Mouse (Mus musculus) MEL (cell line): ENCODE data around the gene Magt1. TPM values are rescaled to one million over a fixed set of nuclear protein-coding genes. Genes with fewer than 3 reads are reported as not detected.
"Not testable (repeated sequence)": the region's sequence is repeated elsewhere in the genome, so short reads cannot be mapped to it uniquely, and the experiment has no call there.

Experiments
- DNase-seq: peaks from one replicate; pipeline ENCODE4 v3.0.0; 2011; ENCODE audit warnings: low read depth, low spot score
- H3K27ac ChIP-seq: 2 replicates; pipeline ENCODE4 v1.5.1; 2012; ENCODE audit warnings: low read depth, mild to moderate bottlenecking, control low read depth, low read length, moderate library complexity; ENCODE audit not compliant: control insufficient read depth
- H3K27me3 ChIP-seq, 2 experiments: fragments of 150-350 bp in 1 of 2; sonication (generic) in 1 of 2; 2 replicates each; pipeline ENCODE4 v1.6.1; 2012; ENCODE audit warnings: low read length in 2 of 2, mild to moderate bottlenecking in 2 of 2, improper control_type of control experiment in 1 of 2, moderate library complexity in 1 of 2; ENCODE audit not compliant: insufficient read depth in 2 of 2, control insufficient read depth in 1 of 2
- H3K36me3 ChIP-seq, 2 experiments: 2 replicates each; pipeline ENCODE4 v1.6.1; 2012 to 2014; ENCODE audit warnings: low read length in 2 of 2, improper control_type of control experiment in 1 of 2, inconsistent platforms in 1 of 2, mild to moderate bottlenecking in 1 of 2; ENCODE audit not compliant: insufficient read depth in 2 of 2, control insufficient read depth in 1 of 2
- H3K4me1 ChIP-seq, 2 experiments: fragments of 150-350 bp in 1 of 2; sonication (generic) in 1 of 2; 2 replicates each; pipeline ENCODE4 v1.6.1; 2012; ENCODE audit warnings: low read length in 2 of 2, improper control_type of control experiment in 1 of 2, mild to moderate bottlenecking in 1 of 2; ENCODE audit not compliant: insufficient read depth in 2 of 2, control insufficient read depth in 1 of 2
- H3K4me3 ChIP-seq, 2 experiments: fragments of 150-350 bp in 1 of 2; sonication (generic) in 1 of 2; 2 replicates each; pipeline ENCODE4 v1.5.1; 2012; ENCODE audit warnings: low read depth in 2 of 2, low read length in 2 of 2, mild to moderate bottlenecking in 2 of 2, moderate library complexity in 2 of 2, control low read depth in 1 of 2, improper control_type of control experiment in 1 of 2; ENCODE audit not compliant: control insufficient read depth in 1 of 2, insufficient read depth in 1 of 2
- H3K79me2 ChIP-seq: 2 replicates; pipeline ENCODE4 v1.6.1; 2012; ENCODE audit warnings: mild to moderate bottlenecking, low read length, moderate library complexity; ENCODE audit not compliant: control insufficient read depth, poor library complexity, insufficient read depth
- H3K9ac ChIP-seq: 2 replicates; pipeline ENCODE4 v1.6.1; 2012; ENCODE audit warnings: low read depth, mild to moderate bottlenecking, control low read depth, low read length, moderate library complexity; ENCODE audit not compliant: control insufficient read depth, poor library complexity, severe bottlenecking
- H3K9me3 ChIP-seq: fragments of 150-350 bp; sonication (generic); replicated peaks from 2 replicates; pipeline ENCODE4 v1.6.1; 2012; ENCODE audit warnings: mild to moderate bottlenecking, low read length, improper control_type of control experiment, moderate library complexity; ENCODE audit not compliant: insufficient read depth
- BHLHE40 ChIP-seq: IDR thresholded peaks from 2 replicates; pipeline ENCODE4 v1.6.1; 2012; ENCODE audit warnings: low read depth, mild to moderate bottlenecking, inconsistent platforms, low read length, improper control_type of control experiment, borderline replicate concordance
- ETS1 ChIP-seq: IDR thresholded peaks from 2 replicates; pipeline ENCODE4 v1.6.1; 2012; ENCODE audit warnings: low read depth, mild to moderate bottlenecking, inconsistent platforms, low read length, improper control_type of control experiment, moderate library complexity
- GATA1 ChIP-seq: IDR thresholded peaks from 2 replicates; pipeline ENCODE4 v1.6.1; 2011; ENCODE audit warnings: low read depth, low read length, improper control_type of control experiment
- JUND ChIP-seq: IDR thresholded peaks from 2 replicates; pipeline ENCODE4 v1.6.1; 2011; ENCODE audit warnings: low read depth, mild to moderate bottlenecking, improper control_type of control experiment, low read length
- MAX ChIP-seq: IDR thresholded peaks from 2 replicates; pipeline ENCODE4 v1.6.1; 2011; ENCODE audit warnings: low read length, improper control_type of control experiment
- NELFE ChIP-seq: IDR thresholded peaks from 2 replicates; pipeline ENCODE4 v1.6.1; 2011; ENCODE audit warnings: low read depth, low read length, improper control_type of control experiment
- NRF1 ChIP-seq: IDR thresholded peaks from 2 replicates; pipeline ENCODE4 v1.6.1; 2014; ENCODE audit warnings: low read depth, mild to moderate bottlenecking, inconsistent platforms, low read length, improper control_type of control experiment, moderate library complexity; ENCODE audit not compliant: poor library complexity, insufficient read depth, severe bottlenecking
- POLR2AphosphoS2 ChIP-seq: IDR thresholded peaks from 2 replicates; pipeline ENCODE4 v1.6.1; 2011; ENCODE audit warnings: low read length, improper control_type of control experiment
- RAD21 ChIP-seq: IDR thresholded peaks from 2 replicates; pipeline ENCODE4 v1.6.1; 2011; ENCODE audit warnings: mild to moderate bottlenecking, low read depth, low read length, improper control_type of control experiment
- RCOR1 ChIP-seq: IDR thresholded peaks from 2 replicates; pipeline ENCODE4 v1.6.1; 2012; ENCODE audit warnings: low read depth, mild to moderate bottlenecking, inconsistent platforms, low read length, improper control_type of control experiment
- TAL1 ChIP-seq: IDR thresholded peaks from 2 replicates; pipeline ENCODE4 v1.6.1; 2012; ENCODE audit warnings: mild to moderate bottlenecking, inconsistent platforms, low read length, moderate library complexity, mixed read lengths
- ZKSCAN1 ChIP-seq: IDR thresholded peaks from 2 replicates; pipeline ENCODE4 v1.6.1; 2012; ENCODE audit warnings: low read depth, mild to moderate bottlenecking, inconsistent platforms, low read length, improper control_type of control experiment, moderate library complexity
- ZNF384 ChIP-seq: IDR thresholded peaks from 2 replicates; pipeline ENCODE4 v1.6.1; 2012; ENCODE audit warnings: low read depth, mild to moderate bottlenecking, inconsistent platforms, low read length, improper control_type of control experiment
- polyA plus RNA-seq, 2 experiments: library from polyadenylated mRNA; stranded (reverse) in 1 of 2; unstranded in 1 of 2; fragments of >175 nt in 1 of 2; fragments of >200 nt in 1 of 2; gene quantifications; 2 replicates each; pipeline versions ENCODE4 v1.2.1 to v1.2.4; 2012; ENCODE audit warnings: low replicate concordance in 2 of 2, low read depth in 1 of 2; ENCODE audit not compliant: insufficient read length in 2 of 2, insufficient read depth in 1 of 2, missing spikeins in 1 of 2
- total RNA-seq: library from RNA; depleted of rRNA; stranded (reverse); fragments of 300-350 nt; gene quantifications from 2 replicates; pipeline ENCODE4 v1.2.3, GENCODE M21; 2012

Gene Magt1
- total and polyA plus RNA-seq, 3 experiments = 34.3 to 36.2 TPM; not detected in 1

DNA sequence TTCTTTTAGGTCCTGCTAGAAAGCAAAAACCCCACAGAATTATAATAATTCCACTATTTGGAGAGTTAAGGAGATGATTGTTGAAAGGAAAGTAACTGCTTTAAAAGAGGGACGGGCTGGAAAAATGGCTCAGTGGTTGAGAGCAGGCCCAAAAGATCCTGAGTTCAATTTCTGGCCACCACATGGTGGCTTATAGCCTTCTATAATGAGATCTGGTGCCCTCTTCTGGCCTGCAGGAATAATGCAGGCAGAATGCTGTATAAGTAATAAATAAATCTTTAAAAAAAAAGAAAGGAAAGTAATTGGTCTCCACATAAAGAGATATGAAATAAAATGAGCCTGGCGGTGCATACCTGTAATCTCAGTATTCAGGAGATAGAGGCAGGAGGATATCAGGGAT is 1.5 kb upstream of the Magt1 start (continued):
- TF ChIP-seq MAX (peak; percentile 55; the same call in 1 of the 2 replicates), NRF1 (no peak)
- TF ChIP-seq, all 39 proteins: peak for 12

DNA sequence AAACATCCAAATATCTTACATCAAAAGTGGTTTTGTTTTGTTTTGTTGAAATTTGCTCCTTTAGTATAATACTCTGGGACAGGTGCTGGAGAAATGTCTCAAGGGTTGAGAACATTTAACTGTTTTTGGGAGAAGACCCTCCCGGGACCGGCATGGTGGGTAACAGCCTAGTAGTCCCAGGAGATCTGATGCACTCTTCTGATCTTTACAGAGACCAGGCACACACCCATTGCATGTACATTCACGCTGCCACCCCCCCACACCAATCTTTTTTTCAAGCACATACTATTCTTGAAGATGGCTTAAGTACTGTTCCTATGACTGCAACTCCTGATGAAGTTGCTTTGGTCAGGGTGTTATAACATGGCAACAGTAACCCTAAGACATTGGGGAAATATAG is 853 bp upstream of the Magt1 start:
- peaks cover 3 to 13% of the 10 kb centered on the region in 2 experiments; a peak in 3 of 4 replicates for H3K4me1 ChIP-seq
- no peaks in the 10 kb centered on the region for H3K9me3 ChIP-seq
- H3K27ac ChIP-seq = peak overlapping the region; percentile 95
- H3K36me3 ChIP-seq = peaks cover 0 to 28% of the 10 kb centered on the region in 2 experiments; a peak in 2 of 4 replicates
- DNase-seq = peak; percentile 46
- TF ChIP-seq ETS1 = no peak
- TF ChIP-seq BHLHE40 = no peak
- no peak for TF ChIP-seq TAL1
- no peak for TF ChIP-seq RCOR1
- TF ChIP-seq, all 39 proteins: peak for 0
- Histone ChIP-seq H3K9ac (peak overlapping the region; percentile 85), H3K27me3 (no peaks in the 10 kb centered on the region), H3K79me2 (peaks cover 47% of the 10 kb centered on the region), H3K4me3 (peak overlapping the region; percentile 70 to 71)

DNA sequence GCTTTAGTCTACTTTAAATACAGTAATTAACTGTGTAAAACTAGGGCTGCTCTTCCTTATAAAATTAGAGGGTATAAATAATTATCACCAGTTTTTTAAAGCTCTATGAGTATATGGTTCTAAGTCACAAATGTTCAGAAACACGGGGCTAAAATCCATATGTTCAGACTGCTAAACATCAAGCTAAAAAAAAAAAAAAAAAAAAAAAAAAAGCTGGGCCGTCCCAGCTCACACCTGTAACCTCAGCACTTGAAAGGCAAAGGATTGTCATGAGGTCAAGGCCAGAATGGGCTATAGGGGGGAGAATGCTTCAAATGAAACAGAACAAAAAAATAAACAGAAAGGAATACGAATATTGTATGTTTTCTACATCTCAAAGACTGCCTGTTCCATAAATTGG is 944 bp downstream of the Magt1 start:
- no peak for TF ChIP-seq NRF1
- TF ChIP-seq GATA1 = no peak
- TF ChIP-seq JUND = no peak
- no peak for TF ChIP-seq ZKSCAN1
- no peak for TF ChIP-seq RAD21
- no peak for TF ChIP-seq NELFE
- peak; percentile 82 for TF ChIP-seq ZNF384
- Histone ChIP-seq H3K4me1 (peaks cover 3 to 8% of the 10 kb centered on the region in 2 experiments; a peak in 3 of 4 replicates), H3K36me3 (peaks cover 0 to 25% of the 10 kb centered on the region in 2 experiments; a peak in 2 of 4 replicates), H3K79me2 (peaks cover 43% of the 10 kb centered on the region), H3K4me3 (peak overlapping the region; percentile 84 to 94), H3K9ac (peak overlapping the region; percentile 78), H3K9me3 (no peaks in the 10 kb centered on the region), H3K27me3 (no peaks in the 10 kb centered on the region), H3K27ac (no peak overlapping the region)
- no peak for DNase-seq

DNA sequence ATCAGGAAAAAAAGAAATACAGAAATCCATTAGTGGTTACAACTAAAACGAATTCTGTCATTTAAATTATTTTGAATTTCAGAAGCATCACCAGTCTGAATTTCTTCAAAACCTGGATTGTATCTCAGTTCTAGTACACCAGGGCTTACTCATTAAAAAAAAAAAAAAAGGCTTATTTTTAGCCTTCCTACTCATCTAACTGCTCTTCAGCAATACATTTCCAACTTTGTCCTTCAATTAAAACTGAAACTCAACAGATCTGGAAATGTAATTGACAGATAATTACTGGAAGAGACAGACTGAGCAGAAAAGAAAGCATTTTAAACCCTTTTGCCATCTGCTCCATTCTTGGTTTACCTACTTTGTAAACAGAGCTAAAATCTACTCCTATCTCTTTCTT is 10.1 kb downstream of the Magt1 start:
- no peak overlapping the region for H3K4me3 ChIP-seq
- no peak for DNase-seq
- no peaks in the 10 kb centered on the region for H3K4me1 ChIP-seq
- H3K9me3 ChIP-seq = no peaks in the 10 kb centered on the region
- H3K36me3 ChIP-seq = peaks cover 0 to 4% of the 10 kb centered on the region in 2 experiments; a peak in 3 of 4 replicates
- peaks cover 7% of the 10 kb centered on the region for H3K79me2 ChIP-seq
- no peak overlapping the region for H3K9ac ChIP-seq
- no peaks in the 10 kb centered on the region for H3K27me3 ChIP-seq
- H3K27ac ChIP-seq = no peak overlapping the region
- TF ChIP-seq POLR2AphosphoS2 = no peak

DNA sequence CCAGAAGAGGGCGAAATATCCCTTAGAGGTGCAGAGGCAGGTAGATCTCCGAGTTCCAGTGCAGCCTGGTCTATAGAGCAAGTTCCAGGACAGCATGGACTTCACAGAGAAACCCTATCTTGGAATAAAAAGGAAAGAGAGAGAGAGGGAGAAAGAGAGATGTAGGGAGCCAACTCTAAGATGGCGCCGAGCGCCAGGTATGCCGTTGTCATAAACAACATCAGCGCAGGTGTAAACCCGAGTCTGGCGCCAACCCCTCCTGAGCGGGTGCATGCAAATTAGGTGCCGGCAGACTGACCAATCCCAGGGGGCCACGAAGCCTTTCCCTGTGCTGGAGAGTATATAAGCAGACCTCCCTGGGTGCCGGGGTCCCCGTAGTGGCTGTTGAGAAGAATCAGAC is 54.6 kb downstream of the Magt1 start:
- H3K27ac ChIP-seq, DNase-seq, H3K4me3 ChIP-seq, H3K27me3 ChIP-seq, H3K4me1 ChIP-seq, H3K9ac ChIP-seq, H3K36me3 ChIP-seq, H3K79me2 ChIP-seq, H3K9me3 ChIP-seq: not testable (repeated sequence)
